In the genomic region with DNA sequence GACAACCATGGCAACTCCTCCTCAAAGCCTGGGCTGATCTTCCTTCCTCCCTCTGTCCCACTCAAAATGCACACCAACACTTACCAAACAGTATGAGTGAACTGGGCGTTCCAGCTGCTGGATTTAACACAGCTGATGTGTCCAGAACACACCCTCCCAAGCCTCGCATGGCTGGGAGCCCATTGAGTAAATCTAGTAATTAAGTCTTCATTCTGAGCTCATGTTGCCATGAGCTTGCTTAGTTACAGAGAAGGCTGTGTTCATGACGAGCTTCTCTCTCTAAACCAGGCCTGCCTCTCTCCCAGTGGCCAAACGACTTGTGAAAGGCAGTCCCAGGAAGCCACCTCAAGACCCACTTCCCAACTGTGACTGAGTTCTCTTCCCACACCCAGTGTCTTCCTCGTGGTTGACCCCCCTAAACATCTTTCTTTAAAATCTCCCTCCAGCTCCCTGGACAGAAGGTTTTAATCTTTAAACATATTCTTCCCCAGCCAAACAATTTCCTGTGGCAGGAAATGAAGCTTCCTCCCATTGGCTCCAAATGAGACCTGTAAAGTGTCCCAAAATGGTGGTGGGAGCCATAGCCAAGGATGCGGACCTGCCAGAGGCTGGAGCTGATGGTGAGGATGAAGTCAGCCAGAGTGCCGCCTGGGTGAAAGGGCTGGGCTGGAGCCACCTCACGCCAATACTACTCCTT, we compare ENCODE assay signal across 11 mouse cellular contexts.
DNase-seq lines count a peak whose midpoint lies in the region; ATAC-seq lines count a peak whose summit lies in the region.
"Had no signal": no experiment of that assay in that cellular context is flagged by ENCODE, and none has a peak within 500 bp of the region (broad histone marks: within the 10 kb centered on the region; RNA-seq: fewer than 3 reads in every experiment).

No protein-coding gene starts in this region.

- WGBS in kidney, embryonic 15.5 days: 53% methylated on average over 8 of the region's 8 CpGs
- WGBS in heart, embryonic 11.5 days (ENCODE audit: insufficient replicate concordance): 66% methylated on average over 8 of the region's 8 CpGs
- 81% methylated on average over 8 of the region's 8 CpGs for WGBS in hindbrain, embryonic 13.5 days

- H3K9ac ChIP-seq in kidney, embryonic 15.5 days: no peak overlapping the region
- no peak overlapping the region for H3K9ac ChIP-seq in heart, embryonic 11.5 days (ENCODE audit: low read depth, low read length)
- H3K9ac ChIP-seq in hindbrain, embryonic 13.5 days: no peak overlapping the region
- H3K9ac ChIP-seq: liver, embryonic 15.5 days had no signal

- peaks cover 19% of the 10 kb centered on the region; the same call in 1 of the 2 replicates for H3K36me3 ChIP-seq in kidney, embryonic 15.5 days
- H3K36me3 ChIP-seq in heart, embryonic 11.5 days (ENCODE audit: control insufficient read depth, insufficient read depth, low read length): no peaks in the 10 kb centered on the region
- no peaks in the 10 kb centered on the region for H3K36me3 ChIP-seq in hindbrain, embryonic 13.5 days

- H3K4me3 ChIP-seq in kidney, embryonic 15.5 days (replicated peaks): no peak overlapping the region
- H3K4me3 ChIP-seq in heart, embryonic 11.5 days (ENCODE audit: low read depth, low read length): no peak overlapping the region
- no peak overlapping the region for H3K4me3 ChIP-seq in hindbrain, embryonic 13.5 days
- H3K4me3 ChIP-seq: liver, embryonic 15.5 days had no signal

- H3K27me3 ChIP-seq in kidney, embryonic 15.5 days: no peaks in the 10 kb centered on the region
- no peaks in the 10 kb centered on the region for H3K27me3 ChIP-seq in heart, embryonic 11.5 days (ENCODE audit: control insufficient read depth, insufficient read depth, low read length)
- H3K27me3 ChIP-seq in hindbrain, embryonic 13.5 days: no peaks in the 10 kb centered on the region
- H3K27me3 ChIP-seq: liver, embryonic 15.5 days had no signal

- peak overlapping the region; percentile 63 for H3K27ac ChIP-seq in kidney, embryonic 15.5 days
- H3K27ac ChIP-seq in heart, embryonic 11.5 days (ENCODE audit: low read depth, low read length): peak overlapping the region; percentile 0; the same call in 1 of the 2 replicates
- no peak overlapping the region for H3K27ac ChIP-seq in hindbrain, embryonic 13.5 days
- H3K27ac ChIP-seq: liver, embryonic 15.5 days had no signal

- H3K9me3 ChIP-seq in kidney, embryonic 15.5 days (replicated peaks): no peaks in the 10 kb centered on the region
- no peaks in the 10 kb centered on the region for H3K9me3 ChIP-seq in heart, embryonic 11.5 days (replicated peaks; ENCODE audit: control insufficient read depth, low read length)
- H3K9me3 ChIP-seq in hindbrain, embryonic 13.5 days: no peaks in the 10 kb centered on the region
- H3K9me3 ChIP-seq: liver, embryonic 15.5 days had no signal

- H3K4me1 ChIP-seq in kidney, embryonic 15.5 days: peaks cover 53% of the 10 kb centered on the region
- peaks cover 46% of the 10 kb centered on the region for H3K4me1 ChIP-seq in heart, embryonic 11.5 days (ENCODE audit: control insufficient read depth, insufficient read depth, low read length)
- peaks cover 21% of the 10 kb centered on the region for H3K4me1 ChIP-seq in hindbrain, embryonic 13.5 days (replicated peaks)

- no peak overlapping the region for H3K4me2 ChIP-seq in kidney, embryonic 15.5 days
- no peak overlapping the region for H3K4me2 ChIP-seq in heart, embryonic 11.5 days
- no peak overlapping the region for H3K4me2 ChIP-seq in hindbrain, embryonic 13.5 days
- H3K4me2 ChIP-seq: liver, embryonic 15.5 days had no signal

- ATAC-seq in kidney, embryonic 15.5 days (replicated peaks; ENCODE audit: low FRiP score): no peak
- peak; percentile 45; the same call in 1 of the 2 replicates for ATAC-seq in common myeloid progenitor, adult 5-6 weeks (replicated peaks; ENCODE audit: low read depth, poor library complexity, severe bottlenecking)
- no peak for ATAC-seq in heart, embryonic 11.5 days (replicated peaks; ENCODE audit: insufficient number of reproducible peaks, low FRiP score, low TSS enrichment)
- no peak for ATAC-seq in hindbrain, embryonic 13.5 days (ENCODE audit: low FRiP score)

- no peak for DNase-seq in kidney, postnatal 25 days
- peak; percentile 65 for DNase-seq in lung, postnatal 10 days
- DNase-seq in liver: no peak
- no peak for DNase-seq in spleen, adult 12 weeks (ENCODE audit: low spot score)
- DNase-seq: cerebellum, postnatal 14 days; thymus, postnatal 25 days had no signal
